Mouse (Mus musculus) testis, adult 2 months (tissue): ENCODE results near the gene Eef2k.

ENCODE experiments used
- CTCF ChIP-seq: fragments of 200-500 bp; IDR thresholded peaks from 2 replicates; pipeline ENCODE4 v1.5.1; 2012; ENCODE audit warnings: low read depth, mild to moderate bottlenecking, inconsistent platforms, low read length, moderate library complexity; ENCODE audit not compliant: control insufficient read depth, insufficient read depth, insufficient replicate concordance
- POLR2A ChIP-seq: fragments of 200-500 bp; IDR thresholded peaks from 2 replicates; pipeline ENCODE4 v1.6.1; 2012; ENCODE audit warnings: low read depth, mild to moderate bottlenecking, inconsistent platforms, low read length, moderate library complexity; ENCODE audit not compliant: control insufficient read depth

DNA sequence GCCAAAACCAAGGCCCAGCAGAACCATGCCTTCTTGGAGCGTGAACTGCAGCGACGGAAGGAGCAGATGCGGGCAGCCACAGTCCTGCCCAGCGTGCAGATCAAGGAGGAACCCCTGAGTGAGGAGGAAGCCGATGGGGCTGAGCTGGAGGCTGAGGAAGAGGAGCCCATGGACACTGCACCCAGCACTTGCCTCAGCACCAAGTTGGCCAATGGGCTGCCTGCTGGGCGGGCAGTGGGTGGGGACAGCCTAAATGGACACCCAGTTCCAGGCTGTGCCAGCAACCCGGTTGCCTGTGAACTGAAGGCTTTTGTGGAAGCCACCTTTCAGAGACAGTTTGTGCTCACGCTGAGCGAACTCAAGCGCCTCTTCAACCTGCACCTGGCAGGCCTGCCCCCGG is 97.7 kb downstream of the Eef2k start:
- TF ChIP-seq POLR2A (no peak), CTCF (no peak)
